Mouse (Mus musculus): ENCODE measurements around the gene Mael.

DNA sequence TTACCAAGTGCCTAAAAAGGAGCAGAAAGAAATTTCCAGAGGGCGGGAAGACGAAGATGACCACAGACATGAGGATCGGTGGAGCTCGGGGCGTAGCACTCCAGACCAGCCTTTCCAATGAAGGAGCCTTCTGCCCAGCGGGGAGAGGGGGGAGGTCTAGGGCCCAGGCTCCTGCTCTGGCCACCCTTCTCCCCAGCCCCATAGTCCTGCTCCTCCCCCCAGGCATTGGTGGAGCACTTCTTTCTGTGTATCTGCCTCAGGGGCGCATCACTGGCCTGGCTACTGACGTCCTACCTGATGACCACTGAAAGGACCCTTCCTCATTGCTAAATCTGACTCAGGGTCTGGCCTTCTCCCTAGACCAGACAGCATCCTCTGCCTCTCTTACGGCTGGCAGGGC lies 73.4 kb downstream of the Mael start:
- no peak for TF ChIP-seq CTCF (IDR thresholded peaks at IDR 0.05; ENCODE audit: extremely low read depth, insufficient read depth, insufficient read length, insufficient replicate concordance)
- no peak for TF ChIP-seq POLR2A (IDR thresholded peaks at IDR 0.05; ENCODE audit: low read depth, low read length)
